7 mouse cellular contexts compared by ENCODE assay signal in the genomic region with DNA sequence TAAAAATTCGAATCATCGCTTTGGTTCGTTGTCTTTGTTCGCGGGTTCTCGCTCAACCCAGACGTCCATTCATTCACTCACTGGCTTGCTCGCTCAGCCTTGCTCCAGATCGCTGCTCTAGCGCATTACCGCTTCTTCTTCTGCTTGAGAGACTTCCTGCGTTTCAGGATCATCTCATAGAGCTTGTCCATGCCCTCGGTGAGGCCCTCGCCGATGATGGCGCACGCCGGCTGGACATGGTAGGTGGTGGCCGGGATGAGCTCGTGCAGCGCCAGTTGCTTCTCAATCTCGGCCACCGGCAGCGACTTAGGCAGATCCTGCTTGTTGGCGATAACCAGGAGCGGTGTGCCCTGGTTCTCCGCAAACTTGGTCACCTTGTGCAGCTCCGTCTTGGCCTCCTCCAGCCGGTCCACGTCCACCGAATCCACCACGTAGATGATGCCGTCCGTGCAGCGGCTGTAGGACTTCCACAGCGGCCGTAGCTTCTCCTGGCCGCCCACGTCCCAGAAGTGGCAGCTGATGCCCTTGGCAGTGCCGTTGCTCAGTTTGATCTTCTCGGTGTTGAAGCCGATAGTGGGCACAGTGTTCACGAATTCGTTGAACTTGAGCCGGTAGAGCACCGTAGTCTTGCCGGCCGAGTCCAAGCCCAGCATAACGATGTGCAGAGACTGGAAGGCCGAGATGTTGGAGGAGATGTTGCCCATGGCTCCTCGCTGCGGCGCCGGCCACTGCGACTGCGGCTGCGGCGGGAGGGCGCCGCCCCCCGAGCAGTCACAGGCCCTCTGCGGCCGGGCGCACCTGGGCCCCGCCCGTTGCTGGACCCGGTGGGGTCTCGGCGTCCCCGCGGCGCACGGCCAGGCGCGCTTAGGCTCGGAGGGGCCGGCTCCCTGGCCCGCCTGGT. TPM values are rescaled to one million over a fixed set of nuclear protein-coding genes. Genes with fewer than 3 reads are reported as not detected.
DNase-seq lines count a peak whose midpoint lies in the region; ATAC-seq and TF ChIP-seq lines count a peak whose summit lies in the region.

No protein-coding gene starts in this region.

- H3K27me3 ChIP-seq in forebrain, postnatal 0 days (ENCODE audit: insufficient read depth, low read length) = no peaks in the 10 kb centered on the region
- no peaks in the 10 kb centered on the region for H3K27me3 ChIP-seq in hindbrain, postnatal 0 days (ENCODE audit: insufficient read depth, low read length)
- H3K27me3 ChIP-seq in limb, embryonic 15.5 days = 0 out of 2 replicates have a peak, but pooled peaks cover 5% of the 10 kb centered on the region
- peaks cover 5% of the 10 kb centered on the region; the same call in 1 of the 2 replicates for H3K27me3 ChIP-seq in midbrain, embryonic 13.5 days
- H3K27me3 ChIP-seq in stomach, embryonic 14.5 days (ENCODE audit: control insufficient read depth, insufficient read depth, low read length) = no peaks in the 10 kb centered on the region

- WGBS in forebrain, postnatal 0 days = 2% methylated on average over 75 of the region's 78 CpGs
- WGBS in hindbrain, postnatal 0 days = 1% methylated on average over 71 of the region's 78 CpGs
- WGBS in limb, embryonic 15.5 days = 1% methylated on average over 76 of the region's 78 CpGs
- WGBS in midbrain, embryonic 13.5 days = under 1% methylated on average over 76 of the region's 78 CpGs
- WGBS in stomach, embryonic 14.5 days = under 1% methylated on average over 72 of the region's 78 CpGs

- H3K9me3 ChIP-seq in forebrain, postnatal 0 days (ENCODE audit: low read length) = no peaks in the 10 kb centered on the region
- H3K9me3 ChIP-seq in hindbrain, postnatal 0 days (ENCODE audit: low read length) = no peaks in the 10 kb centered on the region
- H3K9me3 ChIP-seq in limb, embryonic 15.5 days = no peaks in the 10 kb centered on the region
- no peaks in the 10 kb centered on the region for H3K9me3 ChIP-seq in midbrain, embryonic 13.5 days
- no peaks in the 10 kb centered on the region for H3K9me3 ChIP-seq in stomach, embryonic 14.5 days (ENCODE audit: control insufficient read depth, low read depth, low read length)

- TF ChIP-seq CTCF in forebrain, postnatal 0 days (IDR thresholded peaks at IDR 0.05; ENCODE audit: low read depth) = no peak
- no peak for TF ChIP-seq CTCF in hindbrain, postnatal 0 days (IDR thresholded peaks at IDR 0.05; ENCODE audit: low read depth)

- DNase-seq in R1 (ENCODE audit: low read depth, low spot score) = peak; percentile 37
- DNase-seq in cerebellum, adult 11 months = peak; percentile 43
- DNase-seq in forebrain, postnatal 0 days = peak; percentile 74
- DNase-seq in hindbrain, postnatal 0 days (ENCODE audit: low spot score) = peak; percentile 68

- peak overlapping the region; percentile 99 for H3K9ac ChIP-seq in forebrain, postnatal 0 days
- peak overlapping the region; percentile 97 for H3K9ac ChIP-seq in hindbrain, postnatal 0 days (replicated peaks; ENCODE audit: low read length)
- H3K9ac ChIP-seq in limb, embryonic 15.5 days = peak overlapping the region; percentile 73
- peak overlapping the region; percentile 100 for H3K9ac ChIP-seq in midbrain, embryonic 13.5 days (replicated peaks)
- H3K9ac ChIP-seq in stomach, embryonic 14.5 days (replicated peaks; ENCODE audit: low read depth, low read length) = peak overlapping the region; percentile 90

- H3K4me3 ChIP-seq in forebrain, postnatal 0 days (ENCODE audit: low read depth, low read length) = peak overlapping the region; percentile 97
- H3K4me3 ChIP-seq in hindbrain, postnatal 0 days (ENCODE audit: low read length) = peak overlapping the region; percentile 92
- peak overlapping the region; percentile 82 for H3K4me3 ChIP-seq in limb, embryonic 15.5 days
- peak overlapping the region; percentile 95 for H3K4me3 ChIP-seq in midbrain, embryonic 13.5 days (replicated peaks)
- peak overlapping the region; percentile 87 for H3K4me3 ChIP-seq in stomach, embryonic 14.5 days (ENCODE audit: low read depth, low read length)

- peaks cover 16% of the 10 kb centered on the region for H3K4me1 ChIP-seq in forebrain, postnatal 0 days (ENCODE audit: insufficient read depth)
- 0 out of 2 replicates have a peak, but pooled peaks cover 9% of the 10 kb centered on the region for H3K4me1 ChIP-seq in hindbrain, postnatal 0 days (ENCODE audit: insufficient read depth, low read length)
- peaks cover 25% of the 10 kb centered on the region for H3K4me1 ChIP-seq in limb, embryonic 15.5 days
- H3K4me1 ChIP-seq in midbrain, embryonic 13.5 days (replicated peaks) = peaks cover 36% of the 10 kb centered on the region
- peaks cover 18% of the 10 kb centered on the region for H3K4me1 ChIP-seq in stomach, embryonic 14.5 days (ENCODE audit: control insufficient read depth, insufficient read depth, low read length)

- peak; percentile 24 for ATAC-seq in forebrain, postnatal 0 days
- peak; percentile 37 for ATAC-seq in hindbrain, postnatal 0 days
- no peak; the same call in 1 of the 2 replicates for ATAC-seq in limb, embryonic 15.5 days (ENCODE audit: insufficient number of reproducible peaks, low FRiP score, low TSS enrichment, low read depth)
- ATAC-seq in midbrain, embryonic 13.5 days = peak; percentile 43
- ATAC-seq in stomach, embryonic 14.5 days (ENCODE audit: insufficient number of reproducible peaks, insufficient read depth, low FRiP score, low read depth) = peak; percentile 65

- peak overlapping the region; percentile 85 for H3K4me2 ChIP-seq in forebrain, postnatal 0 days (ENCODE audit: low read depth)
- peak overlapping the region; percentile 67 for H3K4me2 ChIP-seq in hindbrain, postnatal 0 days (ENCODE audit: low read depth, low read length)
- peak overlapping the region; percentile 93 for H3K4me2 ChIP-seq in limb, embryonic 15.5 days
- H3K4me2 ChIP-seq in midbrain, embryonic 13.5 days (replicated peaks) = peak overlapping the region; percentile 75
- H3K4me2 ChIP-seq in stomach, embryonic 14.5 days (replicated peaks; ENCODE audit: low read depth, low read length) = peak overlapping the region; percentile 89

- H3K27ac ChIP-seq in forebrain, postnatal 0 days (ENCODE audit: low read depth, low read length) = peak overlapping the region; percentile 98
- H3K27ac ChIP-seq in hindbrain, postnatal 0 days = peak overlapping the region; percentile 97
- peak overlapping the region; percentile 87 for H3K27ac ChIP-seq in limb, embryonic 15.5 days
- peak overlapping the region; percentile 98 for H3K27ac ChIP-seq in midbrain, embryonic 13.5 days
- peak overlapping the region; percentile 91 for H3K27ac ChIP-seq in stomach, embryonic 14.5 days (ENCODE audit: low read length)

- H3K36me3 ChIP-seq in forebrain, postnatal 0 days (ENCODE audit: insufficient read depth) = peaks cover 13% of the 10 kb centered on the region; the same call in 1 of the 2 replicates
- no peaks in the 10 kb centered on the region; the same call in 1 of the 2 replicates for H3K36me3 ChIP-seq in hindbrain, postnatal 0 days (ENCODE audit: insufficient read depth, low read length)
- H3K36me3 ChIP-seq in limb, embryonic 15.5 days = no peaks in the 10 kb centered on the region
- H3K36me3 ChIP-seq in midbrain, embryonic 13.5 days = peaks cover 17% of the 10 kb centered on the region
- H3K36me3 ChIP-seq in stomach, embryonic 14.5 days (ENCODE audit: control insufficient read depth, insufficient read depth, low read length) = no peaks in the 10 kb centered on the region

RNA-seq across cellular contexts. Expression of a gene that starts 0.8 kb away (rescaled TPM):
- total RNA-seq in forebrain, postnatal 0 days (2014; rRNA removed) = 95.6 and 106 TPM in 2 replicates
- polyA plus RNA-seq in forebrain, postnatal 0 days (2015; fragmentation: Nextera tagmentation; extraction: Ambion mirVana) = 30.2 and 40.2 TPM in 2 replicates
- total RNA-seq in hindbrain, postnatal 0 days (2014; rRNA removed) = 69.3 and 83.8 TPM in 2 replicates
- polyA plus RNA-seq in hindbrain, postnatal 0 days (2015; fragmentation: Nextera tagmentation; extraction: Ambion mirVana) = 33.4 and 34.7 TPM in 2 replicates
- 5.9 and 7.8 TPM in 2 replicates for polyA plus RNA-seq in limb, embryonic 15.5 days (2015; fragmentation: Nextera tagmentation; extraction: Ambion mirVana)
- polyA plus RNA-seq in midbrain, embryonic 13.5 days (2015; fragmentation: Nextera tagmentation; extraction: Ambion mirVana) = 45.6 and 47.7 TPM in 2 replicates
- 6.5 TPM in 2 replicates for polyA plus RNA-seq in stomach, embryonic 14.5 days (2014; fragmentation: Nextera tagmentation; extraction: Ambion mirVana)
